Mouse (Mus musculus) heart, embryonic 10.5 days (tissue): ENCODE results near the gene Gja4. TPM values are rescaled to one million over a fixed set of nuclear protein-coding genes. Genes with fewer than 3 reads are reported as not detected.
A peak's percentile ranks its signal among the peaks of the same experiment; 100 is the strongest.

Experiments used
- DNase-seq: peaks from one replicate; pipeline ENCODE4 v3.0.0-alpha.2; 2017; ENCODE audit warnings: low spot score
- H3K27ac ChIP-seq: fragments of 300-500 bp; sonication (generic); 2 replicates; pipeline ENCODE4 v1.5.1; 2016; ENCODE audit warnings: mild to moderate bottlenecking
- H3K27me3 ChIP-seq: fragments of 300-500 bp; sonication (generic); 2 replicates; pipeline ENCODE4 v1.6.1; 2016; ENCODE audit warnings: mild to moderate bottlenecking; ENCODE audit not compliant: poor library complexity, insufficient read depth, severe bottlenecking
- H3K36me3 ChIP-seq: fragments of 300-500 bp; sonication (generic); 2 replicates; pipeline ENCODE4 v1.6.1; 2016; ENCODE audit warnings: mild to moderate bottlenecking, moderate library complexity
- H3K4me1 ChIP-seq: fragments of 300-500 bp; sonication (generic); 2 replicates; pipeline ENCODE4 v1.6.1; 2016; ENCODE audit warnings: mild to moderate bottlenecking
- H3K4me3 ChIP-seq: fragments of 300-500 bp; sonication (generic); 2 replicates; pipeline ENCODE4 v1.5.1; 2016; ENCODE audit warnings: mild to moderate bottlenecking, moderate library complexity
- H3K9me3 ChIP-seq: fragments of 300-500 bp; sonication (generic); 2 replicates; pipeline ENCODE4 v1.6.1; 2016; ENCODE audit warnings: mild to moderate bottlenecking, moderate library complexity
- WGBS: fragments of 180-500 bp; shearing (Covaris S2); methylation state at CpG from one replicate; pipeline ENCODE4 v1.1.7; 2016; 5-methylcytosine and 5-hydroxymethylcytosine counted together
- polyA plus RNA-seq: library from polyadenylated mRNA; unstranded; fragments of >200 nt; fragmentation: Nextera tagmentation; extraction: Ambion mirVana; gene quantifications from 2 replicates; pipeline ENCODE4 v1.2.1, GENCODE M21; 2016

The Gja4 gene
- polyA plus RNA-seq, 1 experiment from 2014 or later, result 32.7 TPM

GRCm38 (mm10) chr4:127331171-127331570, 17.3 kb upstream of the Gja4 start:
- Histone ChIP-seq H3K27ac (no peak overlapping the region), H3K4me3 (no peak overlapping the region), H3K4me1 (peaks cover 25% of the 10 kb centered on the region), H3K36me3 (no peaks in the 10 kb centered on the region), H3K27me3 (peaks cover 76% of the 10 kb centered on the region), H3K9me3 (no peaks in the 10 kb centered on the region)
- no peak for DNase-seq
- 22% methylated on average over 13 of the region's 13 CpGs for WGBS

GRCm38 (mm10) chr4:127330181-127331100, 16.6 kb upstream of the Gja4 start, which contains the start of gene Gjb3:
Gene Gjb3 (minus strand): TSS chr4:127330844.
- Histone ChIP-seq H3K27ac (peak within 1 kb of the TSS; percentile 47; the same call in 1 of the 2 replicates), H3K4me3 (peak within 1 kb of the TSS; percentile 46), H3K9me3 (no peaks in the 10 kb centered on the region), H3K36me3 (no peaks in the 10 kb centered on the region), H3K27me3 (peaks cover 83% of the 10 kb centered on the region), H3K4me1 (peaks cover 25% of the 10 kb centered on the region)
- DNase-seq, result no peak
- WGBS, result 2% methylated on average over 49 of the region's 49 CpGs

GRCm38 (mm10) chr4:127329751-127330150, 15.9 kb upstream of the Gja4 start:
- 1% methylated on average over 13 of the region's 13 CpGs for WGBS
- peaks cover 87% of the 10 kb centered on the region for H3K27me3 ChIP-seq
- H3K27ac ChIP-seq, result 0 out of 2 replicates have a peak overlapping the region, but pooled peaks have one; percentile 47
- no peaks in the 10 kb centered on the region for H3K9me3 ChIP-seq
- peaks cover 21% of the 10 kb centered on the region for H3K4me1 ChIP-seq
- no peak for DNase-seq
- H3K4me3 ChIP-seq, result peak overlapping the region; percentile 46
- H3K36me3 ChIP-seq, result no peaks in the 10 kb centered on the region

- no peak for DNase-seq
- Histone ChIP-seq H3K27ac (no peak overlapping the region), H3K4me1 (peaks cover 20% of the 10 kb centered on the region), H3K27me3 (peaks cover 87% of the 10 kb centered on the region), H3K36me3 (no peaks in the 10 kb centered on the region), H3K9me3 (no peaks in the 10 kb centered on the region), H3K4me3 (no peak overlapping the region)
- WGBS, result 14% methylated on average over 3 of the region's 3 CpGs
Measured at GRCm38 (mm10) chr4:127329046-127329445, 15.2 kb upstream of the Gja4 start.

- Histone ChIP-seq H3K4me3 (no peak overlapping the region), H3K36me3 (no peaks in the 10 kb centered on the region), H3K4me1 (peaks cover 20% of the 10 kb centered on the region), H3K9me3 (no peaks in the 10 kb centered on the region), H3K27ac (no peak overlapping the region), H3K27me3 (peaks cover 83% of the 10 kb centered on the region)
- WGBS, result 46% methylated on average over 7 of the region's 7 CpGs
- no peak for DNase-seq
Measured at GRCm38 (mm10) chr4:127328378-127328777, 14.5 kb upstream of the Gja4 start.

- WGBS, result 65% methylated on average over 6 of the region's 6 CpGs
Measured at GRCm38 (mm10) chr4:127327749-127328148, 13.9 kb upstream of the Gja4 start.

GRCm38 (mm10) chr4:127327258-127327657, 13.4 kb upstream of the Gja4 start:
- Histone ChIP-seq H3K4me3 (no peak overlapping the region), H3K27me3 (peaks cover 74% of the 10 kb centered on the region), H3K27ac (no peak overlapping the region), H3K4me1 (peaks cover 20% of the 10 kb centered on the region), H3K36me3 (no peaks in the 10 kb centered on the region), H3K9me3 (no peaks in the 10 kb centered on the region)
- no peak for DNase-seq
- WGBS, result 29% methylated on average over 7 of the region's 7 CpGs

More at GRCm38 (mm10) chr4:127327749-127328148, 13.9 kb upstream of the Gja4 start:
- Histone ChIP-seq H3K27me3 (peaks cover 79% of the 10 kb centered on the region), H3K9me3 (no peaks in the 10 kb centered on the region), H3K36me3 (no peaks in the 10 kb centered on the region), H3K4me1 (peaks cover 20% of the 10 kb centered on the region), H3K27ac (no peak overlapping the region), H3K4me3 (no peak overlapping the region)
- no peak for DNase-seq

- Histone ChIP-seq H3K36me3 (no peaks in the 10 kb centered on the region), H3K27ac (no peak overlapping the region), H3K4me3 (no peak overlapping the region), H3K27me3 (peaks cover 54% of the 10 kb centered on the region), H3K4me1 (peaks cover 11% of the 10 kb centered on the region), H3K9me3 (no peaks in the 10 kb centered on the region)
- 83% methylated on average over 5 of the region's 5 CpGs for WGBS
- DNase-seq, result no peak
Measured at GRCm38 (mm10) chr4:127325276-127325675, 11.4 kb upstream of the Gja4 start.

- peak; percentile 88 for DNase-seq
- peaks cover 49% of the 10 kb centered on the region for H3K27me3 ChIP-seq
- H3K4me1 ChIP-seq, result peaks cover 6% of the 10 kb centered on the region
- no peaks in the 10 kb centered on the region for H3K9me3 ChIP-seq
- H3K36me3 ChIP-seq, result no peaks in the 10 kb centered on the region
- H3K4me3 ChIP-seq, result no peak overlapping the region
- H3K27ac ChIP-seq, result no peak overlapping the region
- WGBS, result 11% methylated on average over 6 of the region's 6 CpGs
Measured at GRCm38 (mm10) chr4:127324759-127325158, 10.9 kb upstream of the Gja4 start.

- no peak overlapping the region for H3K4me3 ChIP-seq
- peaks cover under 1% of the 10 kb centered on the region; the same call in 1 of the 2 replicates for H3K4me1 ChIP-seq
- peaks cover 44% of the 10 kb centered on the region for H3K27me3 ChIP-seq
- H3K9me3 ChIP-seq, result no peaks in the 10 kb centered on the region
- 76% methylated on average over 10 of the region's 10 CpGs for WGBS
- H3K27ac ChIP-seq, result no peak overlapping the region
- H3K36me3 ChIP-seq, result no peaks in the 10 kb centered on the region
- no peak for DNase-seq
Measured at GRCm38 (mm10) chr4:127324296-127324695, 10.5 kb upstream of the Gja4 start.

- Histone ChIP-seq H3K4me3 (no peak overlapping the region), H3K27me3 (peaks cover 44% of the 10 kb centered on the region), H3K36me3 (no peaks in the 10 kb centered on the region), H3K9me3 (no peaks in the 10 kb centered on the region), H3K4me1 (no peaks in the 10 kb centered on the region), H3K27ac (no peak overlapping the region)
- DNase-seq, result no peak
- 71% methylated on average over 3 of the region's 3 CpGs for WGBS
Measured at GRCm38 (mm10) chr4:127323651-127324050, 9.8 kb upstream of the Gja4 start.

- 6% methylated on average over 3 of the region's 3 CpGs for WGBS
- no peaks in the 10 kb centered on the region for H3K36me3 ChIP-seq
- peaks cover 30% of the 10 kb centered on the region for H3K27me3 ChIP-seq
- H3K9me3 ChIP-seq, result no peaks in the 10 kb centered on the region
- H3K4me1 ChIP-seq, result 0 out of 2 replicates have a peak, but pooled peaks cover under 1% of the 10 kb centered on the region
- no peak for DNase-seq
- no peak overlapping the region for H3K4me3 ChIP-seq
- no peak overlapping the region for H3K27ac ChIP-seq
Measured at GRCm38 (mm10) chr4:127319613-127320012, 5.8 kb upstream of the Gja4 start.

GRCm38 (mm10) chr4:127317143-127317542, 3.3 kb upstream of the Gja4 start:
- H3K9me3 ChIP-seq, result no peaks in the 10 kb centered on the region
- H3K4me3 ChIP-seq, result no peak overlapping the region
- peaks cover 50% of the 10 kb centered on the region for H3K27me3 ChIP-seq
- H3K4me1 ChIP-seq, result peaks cover 7% of the 10 kb centered on the region; the same call in 1 of the 2 replicates
- H3K36me3 ChIP-seq, result no peaks in the 10 kb centered on the region
- no peak for DNase-seq
- 58% methylated on average over 4 of the region's 4 CpGs for WGBS
- H3K27ac ChIP-seq, result no peak overlapping the region
